Mouse (Mus musculus) megakaryocyte, embryonic 14.5 days (primary cell): ENCODE measurements at regions not wholly inside any gene's neighbourhood (a gene's known extent, or its start where the extent isn't known, plus 50 kb on each side); places are given as distances from the start of the nearest gene placed in this dataset.

Experiments used
- FLI1 ChIP-seq: IDR thresholded peaks from 2 replicates; pipeline ENCODE4 v1.6.1; 2012; ENCODE audit warnings: low read length, inconsistent platforms, mixed read lengths
- GATA1 ChIP-seq: IDR thresholded peaks from 3 replicates; pipeline ENCODE4 v1.6.1; 2012; ENCODE audit warnings: mixed read lengths, low read length, inconsistent platforms, borderline replicate concordance

- TF ChIP-seq GATA1 (no peak), FLI1 (no peak)
Measured at GRCm38 (mm10) chr14:80521216-80521615, 537.3 kb downstream of the Olfm4 start.
